Mouse (Mus musculus): ENCODE results near the gene Mapk8ip2. TPM values are rescaled to one million over a fixed set of nuclear protein-coding genes. Genes with fewer than 3 reads are reported as not detected.
A peak's percentile ranks its signal among the peaks of the same experiment; 100 is the strongest.

Mapk8ip2 gene
- total and polyA plus RNA-seq, 3 experiments: 0.01 to 0.04 TPM; not detected in 1

GRCm38 (mm10) chr15:89474596-89475292 is 21.0 kb downstream of the Mapk8ip2 start:
- H3K79me2 ChIP-seq (ENCODE audit: control insufficient read depth, insufficient read depth, low read length, poor library complexity): no peaks in the 10 kb centered on the region; the same call in 1 of the 2 replicates
- H3K9ac ChIP-seq (ENCODE audit: control insufficient read depth, low read depth, low read length, poor library complexity, severe bottlenecking): peak overlapping the region; percentile 81
- H3K27ac ChIP-seq (ENCODE audit: control insufficient read depth, low read depth, low read length): no peak overlapping the region
- H3K36me3 ChIP-seq (ENCODE audit: control insufficient read depth in 1 of 2, insufficient read depth in 2 of 2, low read length in 2 of 2): no peaks in the 10 kb centered on the region
- no peak for TF ChIP-seq MAZ (IDR thresholded peaks at IDR 0.05; ENCODE audit: low read depth, low read length)
- TF ChIP-seq RAD21 (IDR thresholded peaks at IDR 0.05; ENCODE audit: low read depth, low read length): no peak
- no peak for TF ChIP-seq MAX (IDR thresholded peaks at IDR 0.05; ENCODE audit: low read length)
- TF ChIP-seq BHLHE40 (IDR thresholded peaks at IDR 0.05; ENCODE audit: borderline replicate concordance, low read depth, low read length): no peak
- TF ChIP-seq ELF1 (IDR thresholded peaks at IDR 0.05; ENCODE audit: low read depth, low read length): no peak
- no peak for TF ChIP-seq TBP (IDR thresholded peaks at IDR 0.05; ENCODE audit: low read depth, low read length)
- TF ChIP-seq POLR2A (IDR thresholded peaks at IDR 0.05; ENCODE audit: control insufficient read depth in 1 of 2, insufficient read depth in 1 of 2, low read depth in 1 of 2, low read length in 2 of 2, poor library complexity in 1 of 2): no peak
- TF ChIP-seq CHD1 (IDR thresholded peaks at IDR 0.05; ENCODE audit: low read depth, low read length): no peak
- TF ChIP-seq UBTF (IDR thresholded peaks at IDR 0.05; ENCODE audit: borderline replicate concordance, insufficient read depth, low read depth, low read length): no peak
- no peak for TF ChIP-seq ZNF384 (IDR thresholded peaks at IDR 0.05; ENCODE audit: low read depth, low read length)
- no peak for TF ChIP-seq CTCF (IDR thresholded peaks at IDR 0.05 in 2 of 3, conservative IDR thresholded peaks at IDR 0.05 in 1 of 3; ENCODE audit: control insufficient read depth in 1 of 3, insufficient read depth in 1 of 3, low read depth in 2 of 3, low read length in 3 of 3, poor library complexity in 1 of 3, severe bottlenecking in 1 of 3)
- no peak for TF ChIP-seq HCFC1 (IDR thresholded peaks at IDR 0.05; ENCODE audit: low read depth, low read length)
- no peak for TF ChIP-seq POLR2AphosphoS2 (IDR thresholded peaks at IDR 0.05; ENCODE audit: low read length)
- no peak for TF ChIP-seq ZC3H11A (IDR thresholded peaks at IDR 0.05; ENCODE audit: low read depth, low read length)
- no peak for TF ChIP-seq MYC (IDR thresholded peaks at IDR 0.05; ENCODE audit: low read depth, low read length)
- no peak for TF ChIP-seq MXI1 (IDR thresholded peaks at IDR 0.05; ENCODE audit: low read depth, low read length)
- TF ChIP-seq NRF1 (IDR thresholded peaks at IDR 0.05; ENCODE audit: insufficient read depth, low read depth, low read length, poor library complexity, severe bottlenecking): no peak
- H3K4me1 ChIP-seq (ENCODE audit: control insufficient read depth in 1 of 2, insufficient read depth in 2 of 2, low read length in 2 of 2): peaks cover 0 to 9% of the 10 kb centered on the region in 2 experiments; a peak in 2 of 4 replicates
- peak overlapping the region; percentile 76 for H3K4me3 ChIP-seq (ENCODE audit: control insufficient read depth in 1 of 2, insufficient read depth in 1 of 2, low read depth in 2 of 2, low read length in 2 of 2)
- H3K27me3 ChIP-seq (ENCODE audit: control insufficient read depth in 1 of 2, insufficient read depth in 2 of 2, low read length in 2 of 2): no peaks in the 10 kb centered on the region
- no peaks in the 10 kb centered on the region for H3K9me3 ChIP-seq (replicated peaks; ENCODE audit: insufficient read depth, low read length)
- DNase-seq (ENCODE audit: low read depth, low spot score): no peak

GRCm38 (mm10) chr15:89475293-89475600 is 21.5 kb downstream of the Mapk8ip2 start:
- H3K79me2 ChIP-seq (ENCODE audit: control insufficient read depth, insufficient read depth, low read length, poor library complexity): no peaks in the 10 kb centered on the region; the same call in 1 of the 2 replicates
- DNase-seq (ENCODE audit: low read depth, low spot score): peak; percentile 39
- no peaks in the 10 kb centered on the region for H3K9me3 ChIP-seq (replicated peaks; ENCODE audit: insufficient read depth, low read length)
- H3K9ac ChIP-seq (ENCODE audit: control insufficient read depth, low read depth, low read length, poor library complexity, severe bottlenecking): peak overlapping the region; percentile 81
- peak overlapping the region; percentile 76 for H3K4me3 ChIP-seq (ENCODE audit: control insufficient read depth in 1 of 2, insufficient read depth in 1 of 2, low read depth in 2 of 2, low read length in 2 of 2)
- H3K27me3 ChIP-seq (ENCODE audit: control insufficient read depth in 1 of 2, insufficient read depth in 2 of 2, low read length in 2 of 2): no peaks in the 10 kb centered on the region
- no peak overlapping the region for H3K27ac ChIP-seq (ENCODE audit: control insufficient read depth, low read depth, low read length)
- TF ChIP-seq UBTF (IDR thresholded peaks at IDR 0.05; ENCODE audit: borderline replicate concordance, insufficient read depth, low read depth, low read length) (no peak), TCF12 (IDR thresholded peaks at IDR 0.05; ENCODE audit: low read depth, low read length) (no peak), RAD21 (IDR thresholded peaks at IDR 0.05; ENCODE audit: low read depth, low read length) (no peak)
- no peaks in the 10 kb centered on the region for H3K36me3 ChIP-seq (ENCODE audit: control insufficient read depth in 1 of 2, insufficient read depth in 2 of 2, low read length in 2 of 2)
- H3K4me1 ChIP-seq (ENCODE audit: control insufficient read depth in 1 of 2, insufficient read depth in 2 of 2, low read length in 2 of 2): peaks cover 0 to 9% of the 10 kb centered on the region in 2 experiments; a peak in 2 of 4 replicates
